Mouse (Mus musculus): ENCODE data around the gene Sbk3.
A peak's percentile ranks its signal among the peaks of the same experiment; 100 is the strongest.

Gene Sbk3

GRCm38 (mm10) chr7:4933103-4933502, 37.9 kb downstream of the Sbk3 start:
- DNase-seq (ENCODE audit: low read depth, low spot score), result no peak

DNA sequence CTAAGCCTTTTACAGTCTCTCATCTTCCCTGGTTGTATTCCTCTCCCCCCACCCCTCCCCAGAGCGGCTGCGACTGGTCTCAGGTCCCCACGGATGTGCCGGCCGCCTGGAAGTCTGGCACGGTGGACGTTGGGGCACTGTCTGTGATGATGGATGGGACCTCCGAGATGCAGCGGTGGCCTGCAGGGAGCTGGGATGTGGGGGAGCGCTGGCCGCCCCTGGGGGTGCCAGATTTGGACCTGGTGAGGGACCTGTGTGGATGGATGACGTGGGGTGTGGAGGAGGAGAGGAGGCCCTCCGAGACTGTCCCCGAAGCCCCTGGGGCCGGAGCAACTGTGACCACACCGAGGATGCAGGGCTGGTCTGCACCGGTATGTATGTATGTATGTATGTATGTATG, 42.6 kb downstream of the Sbk3 start:
- DNase-seq (ENCODE audit: low read depth, low spot score), result no peak

DNA sequence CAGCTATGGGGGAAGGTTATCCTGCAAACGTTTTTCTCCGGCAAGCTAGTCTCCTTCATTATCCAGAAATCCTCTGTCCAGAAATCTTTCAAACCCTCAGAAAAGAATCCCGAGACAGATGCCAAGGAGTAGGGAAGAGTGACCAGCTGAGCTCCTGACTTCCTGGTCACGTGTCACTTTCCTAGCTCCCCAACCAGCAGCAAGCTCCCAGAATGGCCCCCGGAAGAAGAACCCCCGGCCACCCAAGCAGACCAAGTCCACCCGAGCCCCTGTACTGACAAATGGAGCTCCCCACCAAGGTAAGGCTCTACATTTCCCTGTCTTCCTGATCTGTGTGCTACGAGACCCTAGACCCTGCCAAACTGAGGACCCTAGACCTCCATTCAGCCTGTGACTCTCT, 43.3 kb downstream of the Sbk3 start:
- DNase-seq (ENCODE audit: low read depth, low spot score), result no peak

DNA sequence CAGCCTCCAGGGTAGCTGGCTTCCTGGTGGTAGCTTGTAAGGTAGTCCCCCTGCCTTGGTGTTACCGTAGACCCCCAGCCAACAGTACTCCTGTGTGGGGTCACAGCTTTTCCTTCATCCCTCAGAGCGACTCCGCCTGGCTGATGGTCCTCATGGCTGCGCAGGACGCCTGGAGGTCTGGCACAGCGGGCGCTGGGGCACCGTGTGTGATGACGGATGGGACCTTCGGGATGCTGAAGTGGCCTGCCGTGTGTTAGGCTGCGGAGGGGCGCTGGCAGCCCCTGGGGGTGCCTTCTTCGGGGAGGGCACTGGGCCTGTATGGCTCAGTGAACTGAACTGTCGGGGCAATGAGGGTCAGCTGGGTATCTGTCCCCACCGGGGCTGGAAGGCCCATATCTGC, 44.1 kb downstream of the Sbk3 start:
- no peak for DNase-seq (ENCODE audit: low read depth, low spot score)

- peak; percentile 41 for DNase-seq (ENCODE audit: low read depth, low spot score)
These were observed 45.3 kb downstream of the Sbk3 start, which contains the start of gene Ssc5d for GRCm38 (mm10) chr7:4925441-4926381. TSS of gene Ssc5d (plus strand) at chr7:4925785.

- peak; percentile 89 for DNase-seq (ENCODE audit: low read depth, low spot score)
These were observed 46.1 kb downstream of the Sbk3 start for GRCm38 (mm10) chr7:4924891-4925301.

- DNase-seq (ENCODE audit: low read depth, low spot score), result peak; percentile 36
These were observed 46.5 kb downstream of the Sbk3 start for GRCm38 (mm10) chr7:4924483-4924882.

DNA sequence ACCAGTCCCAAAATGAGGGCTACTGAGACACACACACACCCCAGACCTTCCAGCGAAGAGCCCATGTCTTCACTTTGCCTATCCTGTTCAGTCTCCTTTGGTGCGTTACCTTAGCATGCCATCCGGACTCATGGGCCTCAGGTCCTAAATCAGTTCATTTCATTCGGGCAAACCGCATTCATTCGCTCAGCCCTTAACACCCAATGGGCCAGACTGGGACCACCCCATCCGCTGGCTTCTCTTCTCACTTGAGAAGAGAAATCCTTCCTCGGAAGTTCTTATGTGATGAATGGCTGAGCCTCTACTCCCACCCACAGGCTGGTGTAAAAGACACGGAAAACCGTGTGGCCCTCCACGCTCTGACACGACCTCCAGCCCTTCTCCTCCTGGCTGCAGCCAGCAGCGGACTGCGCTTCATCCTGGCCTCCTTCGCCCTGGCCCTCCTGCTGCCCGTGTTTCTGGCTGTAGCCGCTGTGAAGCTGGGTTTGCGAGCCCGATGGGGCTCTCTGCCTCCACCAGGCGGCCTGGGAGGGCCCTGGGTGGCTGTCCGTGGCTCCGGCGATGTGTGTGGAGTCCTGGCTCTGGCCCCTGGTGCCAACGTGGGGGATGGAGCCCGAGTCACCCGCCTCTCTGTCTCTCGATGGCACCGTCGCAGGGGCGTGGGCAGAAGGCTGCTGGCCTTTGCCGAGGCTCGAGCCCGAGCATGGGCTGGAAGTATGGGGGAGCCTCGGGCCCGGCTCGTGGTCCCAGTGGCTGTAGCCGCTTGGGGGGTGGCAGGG, 47.2 kb downstream of the Sbk3 start:
- DNase-seq (ENCODE audit: low read depth, low spot score), result peak; percentile 79

DNA sequence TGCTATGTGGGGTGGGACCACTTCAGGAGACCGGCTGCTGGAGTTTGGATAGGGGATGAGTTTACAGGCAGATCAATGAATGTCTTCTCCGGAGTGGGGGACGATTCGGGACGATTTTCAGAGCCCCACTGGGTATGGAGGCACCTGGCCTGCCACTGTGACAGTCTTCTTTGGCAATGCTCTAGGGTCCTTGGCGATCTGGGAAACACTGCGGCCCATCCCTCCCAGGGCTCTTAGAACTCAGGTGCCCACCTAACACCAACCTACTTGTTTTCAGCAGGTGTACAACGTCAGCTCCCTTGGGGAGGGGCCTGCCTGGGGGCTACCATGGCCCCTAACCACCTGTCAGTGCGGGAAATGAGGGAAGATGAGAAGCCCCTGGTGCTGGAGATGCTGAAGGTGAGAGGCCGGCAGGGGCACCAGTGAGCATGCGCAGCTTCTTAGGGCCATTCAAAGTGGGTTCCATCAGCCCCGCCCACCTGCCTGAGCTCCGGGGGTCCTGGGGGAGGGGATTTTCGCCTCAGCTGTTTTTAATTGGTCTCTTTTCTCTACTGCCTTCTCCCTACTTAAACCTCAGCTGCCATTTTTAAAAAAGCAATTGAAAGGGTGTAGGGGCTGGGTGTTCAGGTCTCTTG, 47.9 kb downstream of the Sbk3 start:
- DNase-seq (ENCODE audit: low read depth, low spot score), result peak; percentile 88

GRCm38 (mm10) chr7:4922508-4922907, 48.5 kb downstream of the Sbk3 start:
- DNase-seq (ENCODE audit: low read depth, low spot score), result peak; percentile 96

DNA sequence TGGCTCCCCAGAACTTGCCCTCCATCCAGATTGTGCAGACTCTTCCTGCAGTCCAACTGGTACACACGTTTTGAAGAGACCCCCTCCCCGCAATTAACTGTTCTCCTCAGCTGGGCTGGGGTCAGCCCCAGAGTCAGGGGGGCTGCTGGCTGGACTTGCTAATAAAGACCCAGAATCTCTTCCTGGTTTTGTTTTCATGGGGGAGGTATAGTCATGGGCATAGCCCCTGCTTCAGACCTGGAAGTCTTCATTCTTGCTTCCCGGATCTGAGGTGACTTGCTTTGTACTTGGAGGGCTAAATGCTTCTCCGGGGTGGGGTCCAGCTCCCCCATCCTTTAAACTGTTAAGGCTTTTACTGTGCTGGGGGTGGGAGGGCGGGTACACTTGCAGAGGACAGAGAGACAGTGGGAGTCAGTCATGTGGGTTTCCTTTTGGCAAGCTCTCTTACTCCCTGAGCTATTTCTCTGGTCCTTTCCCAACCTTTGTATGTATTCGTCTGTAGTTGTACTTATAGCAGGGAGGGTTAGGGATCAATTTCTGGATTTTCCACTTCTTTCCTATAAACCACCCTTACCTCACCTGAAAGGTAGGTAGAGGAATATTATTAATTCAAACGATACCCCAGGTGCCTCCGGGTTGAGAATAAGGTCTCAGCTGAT, 49.0 kb downstream of the Sbk3 start, which contains the start of gene Nat14:
Nat14 (plus strand) TSS at position 205 of the 659 bp plus-strand sequence.
- DNase-seq (ENCODE audit: low read depth, low spot score), result peak; percentile 67

DNA sequence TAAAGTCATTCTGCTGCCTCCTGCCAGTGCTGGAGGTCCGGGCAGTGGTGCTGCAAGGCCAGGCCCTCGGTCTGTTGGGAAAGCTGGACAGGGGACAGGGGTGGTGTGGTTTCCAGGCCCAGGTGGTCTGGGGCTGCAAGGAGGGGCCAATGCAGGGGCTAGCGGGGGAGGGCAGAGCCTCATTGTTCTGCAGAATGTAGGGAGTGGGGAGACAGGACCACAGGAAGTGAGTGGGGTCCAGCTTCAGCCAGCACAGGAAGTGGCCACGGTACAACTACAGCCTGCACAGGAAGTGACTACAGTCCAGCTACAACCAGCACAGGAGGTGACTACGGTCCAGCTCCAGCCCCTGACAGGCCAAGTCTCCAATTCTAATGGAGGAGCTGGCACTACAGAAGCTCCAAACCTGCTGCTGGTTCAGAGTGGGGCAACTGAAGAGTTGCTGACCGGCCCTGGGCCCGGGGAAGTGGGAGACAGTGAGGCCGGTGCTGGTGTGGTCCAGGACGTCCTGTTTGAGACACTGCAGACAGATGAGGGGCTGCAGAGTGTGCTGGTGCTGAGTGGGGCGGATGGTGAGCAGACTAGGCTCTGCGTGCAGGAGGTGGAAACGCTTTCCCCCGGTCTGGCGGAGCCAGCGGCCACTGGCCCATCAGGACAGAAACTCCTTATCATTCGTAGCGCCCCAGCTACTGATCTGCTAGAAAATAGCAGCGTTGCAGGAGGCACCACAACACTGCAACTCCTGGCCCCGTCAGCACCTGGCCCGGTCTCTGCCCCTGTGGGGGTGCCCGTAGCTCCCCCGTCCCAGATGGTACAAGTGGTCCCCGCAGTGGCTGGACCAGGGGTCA, 49.8 kb downstream of the Sbk3 start:
- DNase-seq (ENCODE audit: low read depth, low spot score), result no peak

DNA sequence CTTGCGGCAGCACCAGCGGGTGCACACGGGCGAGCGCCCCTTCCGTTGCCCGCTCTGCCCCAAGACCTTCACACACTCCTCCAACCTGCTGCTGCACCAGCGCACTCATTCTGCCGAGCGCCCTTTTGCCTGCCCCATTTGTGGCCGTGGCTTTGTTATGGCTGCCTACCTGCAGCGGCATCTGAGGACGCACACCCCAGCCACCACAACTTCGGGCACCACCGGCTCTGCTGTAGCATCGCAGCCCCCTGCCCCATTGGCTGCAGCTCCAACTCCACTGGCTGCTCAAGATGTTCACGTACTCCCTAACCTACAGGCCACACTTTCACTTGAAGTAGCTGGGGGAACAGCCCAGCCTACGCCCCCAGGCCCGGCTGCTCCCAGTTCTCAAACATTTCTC, 50.5 kb downstream of the Sbk3 start:
- DNase-seq (ENCODE audit: low read depth, low spot score), result no peak

GRCm38 (mm10) chr7:4919971-4920370, 51.0 kb downstream of the Sbk3 start:
- DNase-seq (ENCODE audit: low read depth, low spot score), result no peak

- no peak for DNase-seq (ENCODE audit: low read depth, low spot score)
These were observed 51.9 kb downstream of the Sbk3 start for GRCm38 (mm10) chr7:4919096-4919495.

GRCm38 (mm10) chr7:4918681-4919080, 52.3 kb downstream of the Sbk3 start:
- no peak for DNase-seq (ENCODE audit: low read depth, low spot score)

DNA sequence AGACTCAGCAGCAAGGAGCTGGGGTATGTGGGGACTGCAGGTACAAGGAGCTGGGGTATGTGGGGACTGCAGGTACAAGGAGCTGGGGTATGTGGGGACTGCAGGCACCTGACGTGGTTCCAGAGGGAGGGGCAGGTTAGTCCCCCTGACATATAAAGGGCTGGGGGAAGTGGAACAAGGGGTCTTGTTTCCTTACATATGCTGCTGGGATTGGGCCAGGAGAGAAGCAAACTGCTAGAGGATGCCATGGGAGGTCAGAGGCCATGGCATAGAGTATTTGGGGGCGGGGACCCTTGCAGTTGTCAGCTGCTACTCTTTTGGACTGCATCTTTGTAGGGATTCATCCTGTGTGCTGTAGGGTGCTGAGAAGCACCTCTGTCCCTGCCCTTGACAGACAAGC, 53.5 kb downstream of the Sbk3 start:
- DNase-seq (ENCODE audit: low read depth, low spot score), result no peak

- peak; percentile 63 for DNase-seq (ENCODE audit: low read depth, low spot score)
These were observed 55.1 kb downstream of the Sbk3 start for GRCm38 (mm10) chr7:4915669-4916416.

Measured in brain, adult 2 months (tissue).